Mouse (Mus musculus): ENCODE measurements at regions not wholly inside any gene's neighbourhood (a gene's known extent, or its start where the extent isn't known, plus 50 kb on each side); places are given as distances from the start of the nearest gene placed in this dataset.

GRCm38 (mm10) chr13:112237377-112237776 lies 50.9 kb upstream of the Ankrd55 start:
- TF ChIP-seq CTCF (IDR thresholded peaks at IDR 0.05; ENCODE audit: borderline replicate concordance, insufficient read depth, low read length): no peak
- TF ChIP-seq POLR2A (IDR thresholded peaks at IDR 0.05; ENCODE audit: low read depth, low read length): no peak
- Histone ChIP-seq H3K27ac (ENCODE audit: insufficient read depth, low read length) (no peak overlapping the region), H3K4me3 (ENCODE audit: insufficient read depth, low read length) (no peak overlapping the region), H3K4me1 (ENCODE audit: control insufficient read depth, insufficient read depth, low read length) (no peaks in the 10 kb centered on the region)

- TF ChIP-seq POLR2A (IDR thresholded peaks at IDR 0.05; ENCODE audit: low read depth, low read length): no peak
- no peak for TF ChIP-seq CTCF (IDR thresholded peaks at IDR 0.05; ENCODE audit: borderline replicate concordance, insufficient read depth, low read length)
- no peak overlapping the region for H3K27ac ChIP-seq (ENCODE audit: insufficient read depth, low read length)
These were observed 50.3 kb upstream of the Ankrd55 start for GRCm38 (mm10) chr13:112237917-112238316.

More at GRCm38 (mm10) chr13:112237917-112238316, 50.3 kb upstream of the Ankrd55 start:
- no peak overlapping the region for H3K4me3 ChIP-seq (ENCODE audit: insufficient read depth, low read length)
- H3K4me1 ChIP-seq (ENCODE audit: control insufficient read depth, insufficient read depth, low read length): no peaks in the 10 kb centered on the region

All from embryonic fibroblast, embryonic 13.5 days (primary cell).